Mouse (Mus musculus) stomach, postnatal 0 days (tissue): Measurements from ENCODE around the gene Selenom. TPM values are rescaled to one million over a fixed set of nuclear protein-coding genes. Genes with fewer than 3 reads are reported as not detected.

ENCODE experiments used
- ATAC-seq: fragments of 200-750 bp; cut with Nextera tagmentation; 2 replicates; pipeline ENCODE4 v1.8.0; 2017; ENCODE audit not compliant: low FRiP score, low TSS enrichment
- DNase-seq: peaks from one replicate; pipeline ENCODE4 v3.0.0-alpha.2; 2016; ENCODE audit warnings: low spot score
- H3K27ac ChIP-seq: fragments of 300-500 bp; sonication (generic); replicated peaks from 2 replicates; pipeline ENCODE4 v1.5.1; 2014; ENCODE audit warnings: mild to moderate bottlenecking, control low read depth
- H3K27me3 ChIP-seq: fragments of 300-500 bp; sonication (generic); 2 replicates; pipeline ENCODE4 v1.6.1; 2014; ENCODE audit warnings: low read length; ENCODE audit not compliant: control insufficient read depth, insufficient read depth
- H3K36me3 ChIP-seq: fragments of 300-500 bp; sonication (generic); 2 replicates; pipeline ENCODE4 v1.6.1; 2014; ENCODE audit warnings: low read length, mixed read lengths; ENCODE audit not compliant: control insufficient read depth, insufficient read depth
- H3K4me1 ChIP-seq: fragments of 300-500 bp; sonication (generic); replicated peaks from 2 replicates; pipeline ENCODE4 v1.6.1; 2014; ENCODE audit warnings: antibody characterized with exemption; ENCODE audit not compliant: control insufficient read depth, insufficient read depth
- H3K4me2 ChIP-seq: fragments of 300-500 bp; sonication (generic); replicated peaks from 2 replicates; pipeline ENCODE4 v1.6.1; 2014; ENCODE audit warnings: low read depth, mild to moderate bottlenecking, control low read depth, moderate library complexity
- H3K4me3 ChIP-seq: fragments of 300-500 bp; sonication (generic); 2 replicates; pipeline ENCODE4 v1.5.1; 2014; ENCODE audit warnings: low read depth, low read length, control low read depth
- H3K9ac ChIP-seq: fragments of 300-500 bp; sonication (generic); 2 replicates; pipeline ENCODE4 v1.6.1; 2014; ENCODE audit warnings: mild to moderate bottlenecking, low read length, control low read depth, mixed read lengths
- H3K9me3 ChIP-seq: fragments of 300-500 bp; sonication (generic); 2 replicates; pipeline ENCODE4 v1.6.1; 2016; ENCODE audit warnings: low read length; ENCODE audit not compliant: control insufficient read depth
- CTCF ChIP-seq: IDR thresholded peaks from 2 replicates; pipeline ENCODE4 v1.5.1; 2016; ENCODE audit warnings: antibody characterized with exemption, low read depth, mild to moderate bottlenecking, moderate library complexity
- EP300 ChIP-seq: optimal IDR thresholded peaks from 2 replicates; pipeline ENCODE3; 2016; ENCODE audit warnings: antibody characterized with exemption
- WGBS: fragments of 180-500 bp; shearing (Covaris S2); extraction: QIAGEN DNeasy Blood & Tissue Kit; methylation state at CpG from one replicate; pipeline ENCODE4 v1.1.7; 2014; 5-methylcytosine and 5-hydroxymethylcytosine counted together
- polyA plus RNA-seq: library from polyadenylated mRNA; unstranded; fragments of >200 nt; fragmentation: Nextera tagmentation; extraction: Ambion mirVana; gene quantifications from 2 replicates; pipeline ENCODE4 v1.2.1, GENCODE M21; 2015

Selenom gene
- polyA plus RNA-seq, 1 experiment from 2014 or later = 191 TPM

DNA sequence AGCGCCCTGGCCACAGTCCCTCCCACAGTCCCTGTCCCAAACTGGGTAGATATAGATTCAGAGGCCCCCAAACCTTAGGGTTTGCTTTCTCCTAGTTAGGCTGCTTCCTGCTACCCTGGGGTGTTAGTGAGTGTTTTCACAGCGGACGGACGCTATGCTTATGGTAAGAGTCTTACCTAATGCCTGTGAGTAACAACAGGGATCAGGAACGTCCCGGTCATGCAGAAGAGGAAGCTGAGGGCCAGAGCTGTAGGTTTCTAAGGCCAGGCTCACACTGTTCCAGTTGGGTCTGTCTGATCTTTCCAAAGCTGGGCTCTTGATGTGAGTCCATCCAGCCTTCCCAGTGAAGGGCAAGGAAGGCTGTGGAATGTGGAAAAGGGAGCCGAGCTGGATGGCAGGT, 28.1 kb upstream of the Selenom start:
- 62% methylated on average over 7 of the region's 7 CpGs for WGBS
- peak overlapping the region; percentile 5; the same call in 1 of the 2 replicates for H3K27ac ChIP-seq
- no peak for TF ChIP-seq EP300
- no peak for TF ChIP-seq CTCF
- no peak overlapping the region for H3K9ac ChIP-seq
- no peaks in the 10 kb centered on the region for H3K9me3 ChIP-seq
- ATAC-seq (no peak), DNase-seq (no peak)
- H3K4me3 ChIP-seq = no peak overlapping the region
- H3K36me3 ChIP-seq = no peaks in the 10 kb centered on the region
- no peak overlapping the region for H3K4me2 ChIP-seq
- 0 out of 2 replicates have a peak, but pooled peaks cover 3% of the 10 kb centered on the region for H3K4me1 ChIP-seq
- no peaks in the 10 kb centered on the region for H3K27me3 ChIP-seq

DNA sequence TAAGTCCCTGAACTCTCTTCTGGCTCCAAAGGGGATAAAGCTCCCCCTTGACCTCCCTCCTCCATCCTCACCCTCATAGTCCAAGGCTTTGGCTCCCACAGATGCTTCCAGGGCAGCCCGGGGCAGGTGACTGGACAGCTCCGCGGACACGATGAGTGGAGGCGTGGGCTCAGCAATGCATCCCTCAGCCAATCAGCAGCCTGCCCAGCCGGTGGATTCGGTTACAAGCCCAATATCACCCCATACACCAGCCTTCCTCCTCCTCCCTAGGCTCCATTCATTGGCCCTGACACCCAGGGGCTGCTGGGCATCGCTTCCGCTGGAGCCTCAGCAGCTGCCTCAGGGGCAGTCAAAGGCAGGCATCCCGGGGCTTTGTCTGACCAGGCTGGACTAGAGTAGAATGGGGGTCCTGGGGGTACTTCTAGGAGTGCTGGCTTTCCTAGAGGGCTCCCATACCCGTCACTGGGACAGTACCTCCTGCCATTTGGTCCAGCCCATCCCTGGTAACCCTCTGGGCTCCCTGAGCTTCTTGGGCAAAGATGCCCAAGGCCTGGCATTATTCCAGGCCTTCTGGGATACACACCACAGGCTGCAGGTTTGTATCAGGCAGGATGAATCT, 26.4 kb upstream of the Selenom start, which contains the start of gene Pla2g3:
Gene Pla2g3 (plus strand): TSS at position 333 of the 619 bp plus-strand sequence.
- ATAC-seq (peak; percentile 32; the same call in 1 of the 2 replicates), DNase-seq (no peak)
- Histone ChIP-seq H3K4me2 (no peak within 1 kb of the TSS), H3K9ac (no peak within 1 kb of the TSS), H3K27ac (peak within 1 kb of the TSS; percentile 18; the same call in 1 of the 2 replicates), H3K27me3 (no peaks in the 10 kb centered on the region), H3K4me1 (0 out of 2 replicates have a peak, but pooled peaks cover 3% of the 10 kb centered on the region), H3K9me3 (no peaks in the 10 kb centered on the region), H3K36me3 (no peaks in the 10 kb centered on the region), H3K4me3 (no peak within 1 kb of the TSS)
- TF ChIP-seq CTCF (no peak), EP300 (no peak)
- WGBS = 21% methylated on average over 11 of the region's 11 CpGs

DNA sequence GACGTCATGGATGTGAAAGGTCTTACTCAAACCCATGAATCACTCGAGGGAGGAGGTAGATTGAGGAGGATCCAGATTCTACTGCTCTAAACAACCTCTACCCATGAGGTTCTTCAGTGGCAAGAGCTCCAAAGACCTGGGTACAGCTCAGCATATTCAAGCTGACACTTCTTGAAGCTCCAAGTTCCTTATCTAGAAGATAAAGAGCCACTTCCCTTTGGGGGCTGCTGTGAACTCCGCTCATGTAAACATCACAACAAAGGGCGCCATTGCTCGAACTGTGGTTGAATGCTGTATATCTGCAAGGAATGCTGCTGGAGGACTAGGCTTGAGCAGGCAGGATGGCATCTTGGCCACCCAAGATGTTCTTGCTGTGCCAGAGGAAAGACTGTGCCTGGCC, 25.4 kb upstream of the Selenom start:
- ATAC-seq (no peak), DNase-seq (no peak)
- Histone ChIP-seq H3K27me3 (no peaks in the 10 kb centered on the region), H3K36me3 (no peaks in the 10 kb centered on the region), H3K27ac (no peak overlapping the region), H3K9me3 (no peaks in the 10 kb centered on the region), H3K9ac (no peak overlapping the region), H3K4me2 (no peak overlapping the region), H3K4me3 (no peak overlapping the region), H3K4me1 (0 out of 2 replicates have a peak, but pooled peaks cover 3% of the 10 kb centered on the region)
- TF ChIP-seq CTCF = no peak
- TF ChIP-seq EP300 = no peak
- 63% methylated on average over 5 of the region's 5 CpGs for WGBS

DNA sequence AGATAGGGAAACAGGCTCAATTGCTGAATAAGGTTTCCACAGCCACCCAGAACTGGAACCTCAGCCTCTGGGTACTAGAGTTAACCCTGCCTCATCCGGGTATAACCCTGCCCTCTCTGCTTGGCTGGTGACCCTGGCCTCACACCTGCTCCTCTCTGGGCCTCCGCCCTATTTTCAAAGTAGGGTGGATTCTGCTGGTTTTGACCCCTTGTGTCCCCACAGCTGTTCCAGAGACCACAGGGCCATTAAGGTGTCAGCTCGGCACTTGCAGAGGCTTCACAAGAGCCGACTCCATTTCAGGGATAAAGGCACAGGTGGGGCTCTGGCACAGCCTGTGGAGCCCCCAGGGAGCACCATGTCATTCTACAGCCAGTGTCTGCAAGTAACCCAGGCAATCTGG, 21.7 kb upstream of the Selenom start:
- ATAC-seq (no peak), DNase-seq (peak; percentile 12)
- Histone ChIP-seq H3K36me3 (no peaks in the 10 kb centered on the region), H3K4me3 (no peak overlapping the region), H3K27ac (0 out of 2 replicates have a peak overlapping the region, but pooled peaks have one; percentile 4), H3K4me1 (0 out of 2 replicates have a peak, but pooled peaks cover 1% of the 10 kb centered on the region), H3K9me3 (no peaks in the 10 kb centered on the region), H3K9ac (no peak overlapping the region), H3K4me2 (no peak overlapping the region), H3K27me3 (no peaks in the 10 kb centered on the region)
- 54% methylated on average over 4 of the region's 4 CpGs for WGBS
- TF ChIP-seq EP300 (no peak), CTCF (no peak)

DNA sequence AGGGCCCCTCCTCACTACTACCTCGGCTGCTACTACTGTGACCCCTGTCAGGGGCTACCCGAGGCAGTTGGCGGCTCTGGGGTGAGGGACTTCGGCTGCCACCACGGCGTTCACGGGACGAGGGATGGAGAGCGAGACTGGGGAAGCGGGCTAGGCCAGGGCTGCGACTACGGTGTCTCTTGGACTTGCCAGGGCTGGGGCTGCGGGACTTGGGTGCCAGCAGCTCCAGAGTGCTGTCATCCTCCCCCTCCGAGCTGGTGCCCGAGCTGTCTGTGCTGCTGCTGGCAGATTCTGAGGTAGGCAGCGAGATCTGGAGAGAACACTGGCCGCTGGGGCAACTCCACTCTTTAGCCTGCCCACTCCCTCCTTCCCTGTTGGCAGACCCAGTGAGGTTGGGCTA, 19.6 kb upstream of the Selenom start:
- no peak overlapping the region for H3K4me2 ChIP-seq
- DNase-seq (peak; percentile 11), ATAC-seq (no peak)
- no peaks in the 10 kb centered on the region for H3K9me3 ChIP-seq
- no peak overlapping the region for H3K27ac ChIP-seq
- H3K27me3 ChIP-seq = no peaks in the 10 kb centered on the region
- H3K9ac ChIP-seq = no peak overlapping the region
- WGBS = 83% methylated on average over 17 of the region's 17 CpGs
- H3K4me3 ChIP-seq = no peak overlapping the region
- H3K36me3 ChIP-seq = no peaks in the 10 kb centered on the region
- TF ChIP-seq CTCF = no peak
- no peak for TF ChIP-seq EP300
- H3K4me1 ChIP-seq = no peaks in the 10 kb centered on the region

DNA sequence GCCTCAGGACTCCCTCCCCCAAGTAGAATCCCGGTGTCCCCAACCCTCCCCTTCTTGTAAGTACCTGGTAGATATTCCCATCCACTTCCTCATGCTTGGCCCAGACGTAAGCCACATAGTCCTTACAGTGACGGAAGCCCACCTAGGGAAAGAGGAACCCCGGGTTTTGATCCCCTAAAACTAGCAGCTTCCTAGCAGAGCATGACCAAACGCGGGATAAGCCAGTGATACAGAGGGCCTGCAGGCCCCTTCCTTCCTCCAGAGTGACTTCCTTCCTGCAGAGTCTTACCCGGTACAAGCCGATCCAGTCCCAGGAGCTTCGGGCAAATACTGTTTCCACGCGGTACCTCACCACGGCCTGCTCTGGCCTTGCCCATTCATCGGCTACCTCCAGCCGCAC, 19.0 kb upstream of the Selenom start:
- Histone ChIP-seq H3K9ac (no peak overlapping the region), H3K27ac (no peak overlapping the region), H3K9me3 (no peaks in the 10 kb centered on the region), H3K36me3 (no peaks in the 10 kb centered on the region), H3K4me3 (no peak overlapping the region), H3K27me3 (no peaks in the 10 kb centered on the region), H3K4me2 (no peak overlapping the region), H3K4me1 (no peaks in the 10 kb centered on the region)
- DNase-seq = no peak
- ATAC-seq = no peak
- 90% methylated on average over 14 of the region's 14 CpGs for WGBS
- TF ChIP-seq EP300 = no peak
- TF ChIP-seq CTCF = no peak
